Mouse (Mus musculus): ENCODE data around the gene Gimap1.

The Gimap1 gene

GRCm38 (mm10) chr6:48738961-48739779 lies at the start of gene Gimap1:
Gimap1 (plus strand) TSS chr6:48739054.
- no peak for DNase-seq (ENCODE audit: low spot score in 2 of 2)

- no peak for DNase-seq (ENCODE audit: low spot score in 2 of 2)
Measured at GRCm38 (mm10) chr6:48689320-48689719, 49.5 kb upstream of the Gimap1 start.

- no peak for DNase-seq (ENCODE audit: low spot score in 2 of 2)
Measured at GRCm38 (mm10) chr6:48692962-48693361, 45.9 kb upstream of the Gimap1 start.

- DNase-seq (ENCODE audit: low spot score in 2 of 2), result no peak
Measured at GRCm38 (mm10) chr6:48696830-48697554, 41.9 kb upstream of the Gimap1 start.

- DNase-seq (ENCODE audit: low spot score in 2 of 2), result no peak
Measured at GRCm38 (mm10) chr6:48697555-48697930, 41.3 kb upstream of the Gimap1 start.

GRCm38 (mm10) chr6:48698066-48698856 lies 40.6 kb upstream of the Gimap1 start:
- DNase-seq (ENCODE audit: low spot score in 2 of 2), result no peak

GRCm38 (mm10) chr6:48698888-48699287 lies 40.0 kb upstream of the Gimap1 start:
- no peak for DNase-seq (ENCODE audit: low spot score in 2 of 2)

GRCm38 (mm10) chr6:48700251-48701075 lies 38.4 kb upstream of the Gimap1 start:
- DNase-seq (ENCODE audit: low spot score in 2 of 2), result no peak

GRCm38 (mm10) chr6:48702146-48702545 lies 36.7 kb upstream of the Gimap1 start:
- no peak for DNase-seq (ENCODE audit: low spot score in 2 of 2)

GRCm38 (mm10) chr6:48702601-48703000 lies 36.3 kb upstream of the Gimap1 start:
- DNase-seq (ENCODE audit: low spot score in 2 of 2), result no peak

- DNase-seq (ENCODE audit: low spot score in 2 of 2), result no peak
Measured at GRCm38 (mm10) chr6:48704146-48704545, 34.7 kb upstream of the Gimap1 start.

- DNase-seq (ENCODE audit: low spot score in 2 of 2), result no peak
Measured at GRCm38 (mm10) chr6:48706130-48706529, 32.7 kb upstream of the Gimap1 start.

- no peak for DNase-seq (ENCODE audit: low spot score in 2 of 2)
Measured at GRCm38 (mm10) chr6:48718455-48718854, 20.4 kb upstream of the Gimap1 start, which contains the start of the genes Gm28053 and Gimap7. Gm28053 (plus strand) TSS chr6:48718607. Gimap7 (plus strand) TSS chr6:48718621.

- DNase-seq (ENCODE audit: low spot score in 2 of 2), result no peak
Measured at GRCm38 (mm10) chr6:48720326-48720725, 18.5 kb upstream of the Gimap1 start.

GRCm38 (mm10) chr6:48723468-48723867 lies 15.4 kb upstream of the Gimap1 start:
- no peak for DNase-seq (ENCODE audit: low spot score in 2 of 2)

GRCm38 (mm10) chr6:48725476-48725875 lies 13.4 kb upstream of the Gimap1 start:
- DNase-seq (ENCODE audit: low spot score in 2 of 2), result no peak

- DNase-seq (ENCODE audit: low spot score in 2 of 2), result no peak
Measured at GRCm38 (mm10) chr6:48727761-48728160, 11.1 kb upstream of the Gimap1 start.

- DNase-seq (ENCODE audit: low spot score in 2 of 2), result no peak
Measured at GRCm38 (mm10) chr6:48732864-48733304, 6.0 kb upstream of the Gimap1 start.

GRCm38 (mm10) chr6:48733660-48734059 lies 5.2 kb upstream of the Gimap1 start:
- DNase-seq (ENCODE audit: low spot score in 2 of 2), result no peak

- no peak for DNase-seq (ENCODE audit: low spot score in 2 of 2)
Measured at GRCm38 (mm10) chr6:48737053-48737452, 1.8 kb upstream of the Gimap1 start.

- no peak for DNase-seq (ENCODE audit: low spot score in 2 of 2)
Measured at GRCm38 (mm10) chr6:48737688-48738087, 1.2 kb upstream of the Gimap1 start.
